Mouse (Mus musculus): ENCODE data around the gene Gm49369.
"Not testable (repeated sequence)": the region's sequence is repeated elsewhere in the genome, so short reads cannot be mapped to it uniquely, and the experiment has no call there.

Gm49369 gene

GRCm38 (mm10) chr7:142371768-142372661 is 10.5 kb downstream of the Gm49369 start:
- peak; percentile 27 for DNase-seq (ENCODE audit: extremely low spot score, low spot score)

DNA sequence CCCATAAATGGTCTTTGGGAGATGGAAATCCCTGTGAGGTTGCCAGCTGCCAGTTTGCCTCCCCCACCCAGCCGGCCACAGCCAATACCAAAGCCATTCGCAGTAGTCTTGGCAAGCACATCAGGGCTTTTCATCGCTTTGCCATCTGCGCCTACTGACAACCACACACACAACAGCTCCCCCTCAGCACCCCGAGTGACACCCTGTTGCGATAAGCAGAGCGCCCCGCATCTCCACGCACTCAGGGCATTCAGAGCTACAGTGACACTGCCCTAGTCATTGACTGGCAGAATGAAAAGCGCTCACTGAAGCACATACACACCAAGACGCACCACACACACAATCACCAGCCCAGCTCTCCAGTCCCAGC is 11.1 kb downstream of the Gm49369 start:
- DNase-seq (ENCODE audit: extremely low spot score, low spot score) = no peak

GRCm38 (mm10) chr7:142370937-142371336 is 11.5 kb downstream of the Gm49369 start:
- DNase-seq (ENCODE audit: extremely low spot score, low spot score) = no peak

DNA sequence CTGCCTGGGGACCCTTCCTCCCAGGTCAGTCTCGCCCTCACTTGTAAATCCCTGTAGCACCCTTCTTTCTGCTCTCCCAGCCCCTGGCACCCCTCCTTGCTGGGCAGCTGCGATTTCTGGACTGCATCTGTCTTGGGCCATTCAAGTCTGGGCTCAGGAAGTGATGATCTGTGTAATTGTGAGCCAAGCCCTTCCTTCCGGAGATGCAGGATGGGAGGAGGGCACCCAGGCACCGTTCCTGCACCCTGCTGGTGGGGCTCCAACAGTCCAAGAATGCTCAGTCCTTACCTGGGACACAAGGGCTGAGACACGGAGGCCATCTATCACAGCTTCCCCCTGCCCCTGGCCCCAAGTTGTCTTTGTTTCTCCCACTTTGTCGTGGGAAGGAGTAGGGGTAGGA is 12.6 kb downstream of the Gm49369 start:
- no peak for DNase-seq (ENCODE audit: extremely low spot score, low spot score)

GRCm38 (mm10) chr7:142368856-142369255 is 13.6 kb downstream of the Gm49369 start:
- DNase-seq (ENCODE audit: extremely low spot score, low spot score) = no peak

- DNase-seq (ENCODE audit: extremely low spot score, low spot score) = no peak
Observed at GRCm38 (mm10) chr7:142363107-142363506, 19.4 kb downstream of the Gm49369 start.

DNA sequence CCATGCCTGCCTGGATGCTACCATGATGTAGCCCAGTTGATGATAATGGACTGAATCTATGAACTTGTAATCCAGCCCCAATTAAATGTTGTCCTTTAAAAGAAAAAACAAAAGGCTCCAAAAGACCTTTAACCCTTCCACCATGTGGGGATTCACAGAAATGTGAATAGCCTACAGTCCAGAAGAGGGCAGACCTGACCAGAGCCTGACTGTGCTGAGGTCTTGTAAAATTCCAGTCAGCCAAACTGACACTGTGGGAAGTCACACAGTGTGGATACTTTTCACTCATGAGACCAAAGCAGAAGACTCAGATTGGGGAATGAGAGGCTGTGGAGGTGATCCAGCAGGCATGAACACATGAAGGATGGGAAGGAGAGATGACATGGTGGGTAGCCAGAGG is 21.7 kb downstream of the Gm49369 start:
- no peak for DNase-seq (ENCODE audit: extremely low spot score, low spot score)

GRCm38 (mm10) chr7:142359129-142359528 is 23.3 kb downstream of the Gm49369 start:
- DNase-seq (ENCODE audit: extremely low spot score, low spot score) = no peak

DNA sequence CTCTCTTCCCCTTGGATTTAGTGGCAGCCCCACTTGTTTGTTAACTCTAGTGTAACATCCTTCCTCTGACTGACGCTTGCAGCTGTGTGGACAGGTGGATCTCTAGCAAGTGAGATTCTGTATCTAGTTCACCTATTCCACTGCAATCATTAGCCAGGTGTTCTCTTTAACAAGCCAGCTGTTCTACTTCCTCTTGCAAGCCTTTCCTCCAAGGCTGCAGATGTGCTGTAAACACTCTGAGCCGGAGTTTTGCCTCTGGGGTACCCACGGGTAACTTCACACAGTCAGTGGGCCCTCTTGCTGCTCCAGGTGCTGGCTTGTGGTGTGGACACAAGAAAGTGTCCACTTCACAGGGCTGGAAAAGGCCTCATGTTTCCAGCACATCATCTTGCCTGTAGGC is 24.9 kb downstream of the Gm49369 start:
- DNase-seq (ENCODE audit: extremely low spot score, low spot score) = no peak

- no peak for DNase-seq (ENCODE audit: extremely low spot score, low spot score)
Observed at GRCm38 (mm10) chr7:142354661-142355233, 27.7 kb downstream of the Gm49369 start.

- no peak for DNase-seq (ENCODE audit: extremely low spot score, low spot score)
Observed at GRCm38 (mm10) chr7:142353854-142354253, 28.6 kb downstream of the Gm49369 start.

- no peak for DNase-seq (ENCODE audit: extremely low spot score, low spot score)
Observed at GRCm38 (mm10) chr7:142351569-142351968, 30.9 kb downstream of the Gm49369 start.

GRCm38 (mm10) chr7:142349308-142349961 is 33.0 kb downstream of the Gm49369 start:
- DNase-seq (ENCODE audit: extremely low spot score, low spot score) = no peak

DNA sequence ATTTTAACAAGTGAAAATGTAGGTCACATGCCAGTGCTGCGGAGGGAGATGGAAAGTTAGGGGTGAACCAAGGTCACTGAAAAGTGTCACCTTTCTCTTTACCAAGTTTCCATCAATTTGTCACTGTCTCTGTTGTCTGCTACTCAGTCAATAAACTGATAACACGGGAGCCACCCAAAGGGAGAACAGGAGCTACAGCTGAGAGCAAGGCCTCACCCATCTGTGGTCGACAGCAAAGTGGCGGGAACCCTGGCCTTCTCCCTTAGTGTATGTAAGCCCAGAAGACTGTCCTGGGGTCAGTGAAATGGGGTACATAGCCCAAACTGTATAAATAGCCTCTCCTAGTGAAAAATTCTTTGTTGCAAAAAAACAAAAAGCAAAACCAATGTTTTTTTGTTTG is 34.9 kb downstream of the Gm49369 start:
- no peak for DNase-seq (ENCODE audit: extremely low spot score, low spot score)

- no peak for DNase-seq (ENCODE audit: extremely low spot score, low spot score)
Observed at GRCm38 (mm10) chr7:142342247-142342640, 40.2 kb downstream of the Gm49369 start.

- no peak for DNase-seq (ENCODE audit: extremely low spot score, low spot score)
Observed at GRCm38 (mm10) chr7:142341564-142342246, 40.8 kb downstream of the Gm49369 start.

- no peak for DNase-seq (ENCODE audit: extremely low spot score, low spot score)
Observed at GRCm38 (mm10) chr7:142340269-142340970, 42.0 kb downstream of the Gm49369 start.

DNA sequence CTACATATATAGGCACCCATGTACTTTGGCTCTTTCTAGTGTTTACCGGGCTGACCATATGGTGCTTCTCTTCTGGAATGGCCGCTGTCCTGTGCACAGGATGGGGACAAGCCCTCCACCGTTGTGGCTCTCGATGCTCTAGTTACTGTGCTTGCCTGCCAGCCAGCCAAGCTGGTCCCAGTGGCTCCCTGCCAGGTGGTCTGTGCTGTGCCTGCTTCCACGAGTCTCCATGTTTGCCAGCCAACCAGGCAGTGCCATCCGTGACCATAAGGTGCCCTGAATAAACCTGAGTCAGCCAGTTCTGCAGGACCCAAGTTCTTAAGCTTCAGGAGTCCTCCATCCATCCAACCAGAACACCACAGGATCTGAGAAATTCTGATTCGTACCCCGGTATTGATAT is 47.3 kb downstream of the Gm49369 start:
- no peak for DNase-seq (ENCODE audit: extremely low spot score, low spot score)

DNA sequence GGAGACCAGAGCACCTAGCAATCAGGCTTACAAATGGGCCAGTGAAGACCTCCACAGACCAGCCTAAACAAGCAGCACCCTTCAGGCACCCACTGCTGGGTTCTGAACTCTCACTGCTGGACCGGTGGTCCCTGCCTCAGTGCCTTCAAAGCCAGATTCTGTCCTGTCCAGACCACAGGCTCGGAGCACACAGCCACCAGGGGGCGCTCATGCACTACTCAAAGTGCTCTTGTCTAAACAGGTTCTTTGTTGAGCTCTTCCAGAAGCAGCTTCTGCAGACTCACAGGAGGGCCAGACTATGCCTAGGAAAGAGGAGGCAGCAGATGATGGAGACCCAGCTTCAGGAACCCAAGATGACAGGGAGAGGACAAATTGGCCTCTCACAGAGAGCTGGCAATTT is 48.2 kb downstream of the Gm49369 start:
- DNase-seq (ENCODE audit: extremely low spot score, low spot score) = peak; percentile 95

- DNase-seq (ENCODE audit: extremely low spot score, low spot score) = not testable (repeated sequence)
Observed at GRCm38 (mm10) chr7:142332741-142333140, 49.7 kb downstream of the Gm49369 start.

- DNase-seq (ENCODE audit: extremely low spot score, low spot score) = no peak
Observed at GRCm38 (mm10) chr7:142331281-142331680, 51.2 kb downstream of the Gm49369 start.
